Mouse (Mus musculus) ES-E14 (cell line): ENCODE data around the gene Sgms2.

Experiments
- CHD2 ChIP-seq: IDR thresholded peaks from 2 replicates; pipeline ENCODE4 v1.6.1; 2014; ENCODE audit warnings: mild to moderate bottlenecking, low read depth, low read length, inconsistent platforms
- MAFK ChIP-seq: IDR thresholded peaks from 2 replicates; pipeline ENCODE4 v1.6.1; 2014; ENCODE audit warnings: mild to moderate bottlenecking, low read depth, low read length, inconsistent platforms; ENCODE audit not compliant: insufficient read depth
- ZC3H11A ChIP-seq: IDR thresholded peaks from 2 replicates; pipeline ENCODE4 v1.6.1; 2012; ENCODE audit warnings: low read depth, mild to moderate bottlenecking, inconsistent platforms, low read length, borderline replicate concordance

GRCm38 (mm10) chr3:131322081-131322815 is 169.0 kb downstream of the Sgms2 start:
- TF ChIP-seq MAFK: no peak
- no peak for TF ChIP-seq ZC3H11A
- TF ChIP-seq CHD2: no peak
